Mouse (Mus musculus) fat pad, adult 2 months (tissue): ENCODE results near the gene Nfatc3.

Source experiments
- DNase-seq: peaks from one replicate; pipeline ENCODE4 v3.0.0-alpha.2; 2011; ENCODE audit warnings: low read depth, low spot score; ENCODE audit errors: extremely low read depth

Gene Nfatc3

DNA sequence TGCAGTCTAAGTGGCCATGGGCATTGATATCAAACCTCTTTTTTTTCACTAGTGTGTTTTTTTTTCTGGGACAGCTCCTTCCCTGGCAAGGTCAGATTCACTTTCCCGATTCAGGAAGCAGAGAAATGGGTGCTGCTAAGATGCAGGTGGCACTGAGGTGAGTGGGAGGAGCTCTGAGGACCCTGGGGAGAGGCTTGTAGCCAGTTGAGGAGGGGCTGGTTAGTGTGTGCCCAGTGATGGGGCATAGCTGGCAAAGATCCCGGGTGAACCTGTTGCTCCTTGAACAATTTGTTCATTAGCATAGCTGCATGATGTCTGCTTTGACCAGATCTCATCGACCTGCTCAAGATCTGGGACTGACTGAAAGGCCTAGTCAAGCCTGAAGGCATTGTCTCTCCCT is 3.6 kb upstream of the Nfatc3 start:
- no peak for DNase-seq

DNA sequence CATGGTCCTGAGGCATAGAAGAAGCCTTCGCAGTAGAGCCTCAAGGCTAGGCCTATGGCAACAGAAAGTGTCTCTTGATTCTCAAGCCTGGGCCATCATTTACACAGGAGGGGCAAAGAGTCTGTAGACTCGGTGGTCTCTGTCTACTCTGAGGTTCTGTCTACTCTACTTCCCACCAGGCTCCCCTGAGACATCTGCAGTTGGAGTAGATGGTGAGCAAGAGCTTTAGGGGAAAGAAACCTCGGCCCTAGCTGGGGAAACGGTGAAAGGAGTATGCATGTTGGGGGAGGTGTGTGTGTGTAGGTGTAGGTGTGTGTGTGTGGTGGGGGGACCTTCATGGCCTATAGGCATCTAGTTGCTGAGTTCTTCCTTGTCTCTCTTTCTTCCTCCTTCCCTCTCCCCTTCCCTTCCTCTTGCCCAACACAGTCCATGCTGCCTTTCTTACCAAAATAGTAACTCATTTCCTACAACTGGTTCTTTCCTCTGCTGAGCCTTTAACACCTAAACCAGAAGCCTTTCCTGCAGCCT is 2.1 kb upstream of the Nfatc3 start:
- no peak for DNase-seq

DNA sequence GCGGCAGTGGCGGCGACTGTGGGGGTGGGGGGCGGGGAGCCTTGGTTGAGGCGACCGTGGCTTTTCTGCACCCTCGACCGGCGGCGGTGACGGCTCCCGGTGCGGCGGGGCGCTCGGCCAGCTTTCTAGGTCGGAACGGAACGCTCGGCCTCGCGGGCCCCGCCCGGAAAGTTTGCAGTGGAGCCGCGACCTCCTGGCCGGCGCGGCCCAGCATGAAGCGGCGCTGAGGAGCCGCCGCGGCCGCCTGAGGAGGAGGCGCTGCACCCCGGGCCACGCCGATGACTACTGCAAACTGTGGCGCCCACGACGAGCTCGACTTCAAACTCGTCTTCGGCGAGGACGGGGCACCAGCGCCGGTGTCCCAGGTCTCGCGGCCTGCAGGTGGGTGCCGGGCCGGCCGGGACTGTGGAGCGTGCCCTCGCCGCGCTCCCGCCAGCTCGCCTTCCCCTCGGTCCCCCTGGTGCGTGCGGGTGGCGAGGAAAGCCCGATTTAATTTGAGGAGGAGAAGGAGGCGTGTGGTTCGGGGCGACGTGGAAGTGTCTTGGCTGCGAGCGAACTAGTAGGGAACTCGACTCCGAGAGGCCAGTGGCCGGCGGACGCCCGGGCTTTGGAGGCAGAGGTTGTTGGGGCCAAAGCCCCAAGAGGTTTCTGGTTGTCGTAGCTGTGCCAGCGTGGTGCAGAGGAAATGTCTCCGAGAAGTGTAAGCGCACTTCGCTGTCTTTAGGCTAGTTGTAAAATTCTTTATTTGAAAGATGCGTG is 1.2 kb downstream of the Nfatc3 start:
- DNase-seq = no peak

DNA sequence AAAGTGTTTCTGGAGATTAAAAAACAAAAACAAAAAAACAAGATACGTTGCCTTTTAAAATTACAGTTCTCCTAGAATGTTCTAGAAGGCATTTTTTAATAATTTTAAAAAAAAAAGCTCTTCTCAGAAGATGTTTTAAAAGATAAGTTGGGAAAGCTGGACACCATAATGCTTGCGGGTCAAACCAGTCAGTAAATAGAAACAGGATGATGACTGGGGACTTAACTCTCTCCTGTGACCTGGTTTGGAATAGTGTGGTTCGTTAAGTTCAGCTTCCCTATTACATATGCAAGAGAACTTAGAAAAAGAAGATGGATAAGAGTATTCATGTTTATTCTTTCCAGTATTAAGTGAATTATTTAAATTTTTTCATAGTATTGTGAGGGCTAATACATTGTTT is 1.9 kb downstream of the Nfatc3 start:
- no peak for DNase-seq

DNA sequence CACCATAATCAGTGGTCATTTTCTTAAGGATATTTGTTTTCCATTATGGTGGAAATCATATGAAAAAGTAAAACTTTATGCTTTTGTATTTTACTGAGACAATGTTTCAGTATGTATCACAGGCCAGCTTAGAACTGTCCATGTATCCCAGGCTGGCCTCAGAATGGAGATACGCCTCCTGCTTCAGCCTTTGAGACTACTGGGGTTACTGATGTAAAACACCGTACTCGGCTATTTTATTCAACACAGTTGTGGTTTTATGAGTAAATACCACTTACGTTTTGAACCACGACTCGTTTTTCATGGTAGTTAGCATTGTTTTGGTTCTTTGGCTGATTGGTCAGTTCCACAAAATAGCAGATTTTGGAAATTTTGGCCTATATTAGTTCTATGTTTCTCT is 3.0 kb downstream of the Nfatc3 start:
- no peak for DNase-seq

DNA sequence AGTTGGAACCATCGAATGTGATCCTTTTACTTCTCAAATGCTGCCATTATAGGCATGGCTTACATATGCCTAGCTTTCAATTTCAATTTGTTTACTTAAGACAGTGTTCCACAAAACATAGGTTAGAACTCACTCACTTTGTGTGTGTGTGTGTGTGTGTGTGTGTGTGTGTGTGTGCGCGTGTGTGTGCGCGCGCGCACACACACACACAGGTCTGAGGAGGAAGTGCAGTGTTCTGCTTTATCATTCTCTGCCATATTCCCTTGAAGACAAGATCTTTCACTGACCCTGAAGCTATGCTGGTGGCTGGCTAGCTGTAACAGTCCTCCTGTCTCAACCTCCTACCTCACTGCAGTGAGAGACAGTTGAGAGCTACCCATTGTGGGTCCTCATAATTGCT is 4.4 kb downstream of the Nfatc3 start:
- no peak for DNase-seq

DNA sequence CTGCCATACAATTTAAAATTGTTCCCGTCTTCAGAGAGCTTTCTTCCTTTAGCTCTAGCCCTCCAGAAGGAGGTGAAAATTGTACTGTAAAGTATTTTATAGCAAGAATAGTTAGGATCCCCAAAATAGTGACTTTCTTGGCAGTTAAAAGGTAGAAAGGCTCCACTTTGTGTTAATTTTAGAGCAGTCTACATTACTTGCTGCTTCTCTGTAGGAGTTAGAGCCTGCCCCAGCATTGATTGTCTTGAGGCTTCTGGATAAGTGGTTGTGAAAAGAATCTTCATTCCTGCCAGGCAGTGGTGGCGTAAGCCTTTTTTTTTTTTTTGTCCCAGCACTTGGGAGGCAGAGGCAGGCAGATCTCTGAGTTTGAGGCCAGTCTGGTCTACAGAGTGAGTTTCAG is 8.1 kb downstream of the Nfatc3 start:
- DNase-seq = no peak

DNA sequence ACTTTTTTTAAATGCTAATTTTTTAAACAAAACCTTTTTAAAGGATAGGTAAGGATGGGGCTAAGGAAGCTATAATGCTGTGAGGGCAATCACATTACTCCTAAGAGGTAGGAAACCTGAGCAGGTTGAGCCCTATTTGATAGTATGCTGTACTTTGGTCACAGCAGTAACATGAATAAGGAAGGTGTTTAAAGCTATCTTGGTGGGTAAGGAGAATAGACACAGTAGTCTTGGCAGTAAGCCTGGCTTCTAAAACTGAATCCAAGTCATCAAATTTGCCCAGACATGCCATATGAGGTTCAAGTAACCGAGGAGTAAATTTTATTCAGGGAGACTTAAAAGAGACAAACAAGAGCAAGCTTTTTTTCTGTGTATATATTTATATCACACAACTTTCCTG is 10.9 kb downstream of the Nfatc3 start:
- no peak for DNase-seq

DNA sequence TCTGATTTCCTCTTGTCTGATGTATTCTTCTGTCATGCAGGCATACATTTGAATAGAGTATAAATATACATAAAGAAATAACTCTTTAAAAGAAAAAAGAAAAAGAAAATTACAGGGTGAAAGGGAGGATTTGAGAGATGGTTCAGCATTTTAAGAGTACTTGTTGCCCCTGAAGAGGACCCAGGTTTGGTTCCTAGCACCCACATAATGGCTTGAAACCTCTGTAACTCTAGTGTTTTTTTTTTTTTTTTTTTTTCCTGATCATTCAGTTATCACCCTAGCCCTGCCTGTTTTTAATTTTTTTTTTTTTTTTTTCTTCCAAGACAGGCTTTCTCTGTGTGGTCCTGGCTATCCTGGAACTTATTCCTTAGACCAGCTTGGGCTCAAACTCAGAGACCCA is 13.5 kb downstream of the Nfatc3 start:
- DNase-seq = no peak

DNA sequence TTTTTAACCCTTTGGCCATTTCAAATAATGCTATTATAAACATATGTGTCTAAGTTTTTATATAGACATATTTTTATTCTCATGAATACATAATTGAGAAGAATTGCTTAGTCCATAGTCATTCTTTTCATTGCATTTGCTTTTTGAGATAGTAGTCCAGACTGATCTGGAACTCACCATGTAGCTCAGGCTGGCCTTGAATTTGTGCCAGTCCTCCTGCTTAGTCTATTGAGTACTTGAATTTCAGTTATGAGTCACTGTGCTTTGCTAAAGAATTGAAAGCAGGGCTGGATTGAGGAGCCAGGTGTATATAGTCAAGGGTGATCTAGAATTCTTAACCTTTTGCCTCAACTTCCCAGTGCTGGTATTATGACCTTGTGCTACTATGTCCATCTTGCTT is 15.6 kb downstream of the Nfatc3 start:
- DNase-seq = no peak

DNA sequence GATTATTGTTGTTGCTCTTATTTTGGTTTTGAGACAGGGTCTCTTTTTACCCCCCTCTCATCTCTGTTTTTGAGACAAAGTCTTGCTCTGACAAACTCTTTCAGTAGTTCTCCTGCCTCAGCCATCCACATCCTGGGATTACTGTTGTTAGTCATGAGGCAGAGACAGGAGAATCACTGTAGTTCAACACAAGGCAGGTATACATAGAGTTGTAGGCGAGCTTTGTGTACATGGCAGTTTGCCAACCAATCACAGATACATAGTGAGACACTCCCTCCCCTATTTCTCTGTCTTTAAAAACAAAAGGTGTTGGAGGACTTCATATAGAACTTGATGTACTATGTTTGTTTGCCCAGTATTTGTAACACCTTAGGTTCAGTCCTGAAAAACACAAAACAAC is 16.0 kb downstream of the Nfatc3 start:
- no peak for DNase-seq

DNA sequence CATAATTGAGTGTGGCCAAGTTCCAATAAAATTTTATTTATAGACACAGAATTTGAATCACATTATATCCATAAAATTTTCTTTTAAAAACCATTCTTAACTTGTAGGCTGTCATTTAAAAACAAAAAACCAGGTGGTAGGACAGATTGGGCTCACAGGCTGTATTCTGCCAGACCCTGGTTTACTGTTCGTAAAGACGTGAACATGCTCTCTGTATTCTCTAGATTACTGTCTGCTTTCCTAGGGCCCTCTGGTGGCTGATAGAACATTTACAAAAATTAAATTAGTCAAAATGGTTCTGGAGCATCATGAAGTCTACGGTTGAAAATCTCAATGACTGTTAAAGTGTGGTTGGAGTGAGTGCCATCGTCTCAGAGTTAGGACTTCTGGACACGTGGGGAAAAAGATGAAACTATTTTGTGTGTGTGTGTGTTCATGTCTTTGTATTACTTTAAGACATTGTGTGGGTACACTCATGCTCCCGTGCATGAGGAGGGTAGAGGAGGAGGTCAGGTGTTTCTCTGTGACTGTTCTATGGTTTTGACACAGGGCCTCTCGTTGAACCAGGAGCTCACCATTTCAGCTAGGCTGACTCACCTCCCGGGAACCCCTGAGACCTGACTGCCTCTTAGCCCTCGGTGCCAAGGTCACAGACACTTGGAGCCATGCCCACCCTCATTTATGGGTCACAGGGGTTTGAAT is 16.7 kb downstream of the Nfatc3 start:
- no peak for DNase-seq

DNA sequence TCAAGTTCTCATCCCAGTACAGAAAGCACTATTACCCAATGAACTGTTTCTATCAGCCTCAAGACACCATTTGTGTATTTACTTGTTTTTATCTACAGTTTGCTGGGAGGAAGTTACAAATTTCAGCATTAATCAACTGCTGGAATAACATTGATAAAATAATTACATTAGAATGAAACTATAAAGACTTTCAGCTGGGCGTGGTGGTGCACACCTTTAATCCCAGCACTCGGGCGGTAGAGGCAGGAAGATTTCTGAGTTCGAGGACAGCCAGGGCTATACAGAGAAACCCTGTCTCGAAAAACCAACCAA is 17.2 kb downstream of the Nfatc3 start:
- no peak for DNase-seq

DNA sequence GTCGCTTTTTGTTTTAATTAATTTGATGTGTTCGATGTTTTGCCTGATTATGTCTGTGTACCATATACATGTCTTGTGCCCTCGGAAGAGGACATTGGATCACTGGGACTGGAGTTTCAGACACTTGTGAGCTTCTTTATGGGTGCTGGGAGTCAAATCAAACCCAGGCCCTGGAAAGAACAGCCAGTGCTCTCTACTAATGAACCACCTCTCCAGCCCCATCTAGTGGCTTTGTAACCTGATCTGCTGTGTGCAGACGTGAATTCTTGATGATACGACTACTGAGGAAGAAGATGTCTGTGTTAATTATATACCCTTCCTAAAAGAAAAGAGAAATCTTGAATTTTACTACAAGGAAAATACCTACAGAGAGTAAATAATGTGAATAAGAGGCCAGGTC is 18.0 kb downstream of the Nfatc3 start:
- DNase-seq = no peak

DNA sequence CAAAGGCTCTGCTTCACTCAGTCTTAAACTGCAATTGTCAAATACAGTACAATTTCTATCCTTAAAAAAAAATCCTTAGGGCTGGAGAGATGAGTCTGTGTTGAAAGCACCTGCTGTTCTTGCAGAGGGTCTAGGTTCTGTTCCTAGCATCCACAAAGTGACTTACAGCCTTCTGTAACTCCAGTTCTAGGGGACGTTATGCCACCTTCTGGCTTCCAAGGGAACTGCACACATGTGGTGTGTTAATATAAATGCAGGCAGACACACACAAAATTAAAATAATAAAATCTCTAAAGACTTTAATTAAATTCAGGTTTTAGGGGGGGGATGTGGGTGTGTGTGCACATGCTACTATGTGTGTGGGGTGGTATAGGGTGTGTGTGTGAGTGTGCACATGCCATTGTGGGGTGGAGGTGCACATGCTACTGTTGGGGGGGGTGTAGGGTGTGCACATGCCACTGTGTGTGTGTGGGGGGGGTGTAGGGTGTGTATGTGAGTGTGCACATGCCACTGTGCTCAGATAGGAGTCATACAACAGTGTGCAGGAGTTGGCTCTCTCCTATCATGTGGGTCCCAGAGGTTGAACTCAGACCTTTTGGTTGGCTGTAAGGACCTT is 18.9 kb downstream of the Nfatc3 start:
- DNase-seq = no peak

DNA sequence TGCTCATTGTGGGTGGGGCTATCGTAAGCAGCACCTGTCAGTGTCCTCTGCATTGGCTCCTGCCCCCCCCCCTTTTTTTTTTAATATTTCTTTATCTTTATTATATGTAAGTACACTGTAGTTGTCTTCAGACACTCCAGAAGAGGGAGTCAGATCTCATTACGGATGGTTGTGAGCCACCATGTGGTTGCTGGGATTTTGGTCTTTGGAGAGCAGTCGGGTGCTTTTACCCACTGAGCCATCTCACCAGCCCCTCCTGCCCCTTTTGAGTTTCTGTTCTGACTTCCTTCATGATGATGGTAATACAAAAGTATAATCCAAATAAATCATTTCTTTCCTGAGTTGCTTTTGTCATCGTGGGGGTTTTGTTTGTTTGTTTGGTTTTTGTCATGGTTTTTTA is 43.7 kb downstream of the Nfatc3 start:
- DNase-seq = no peak

DNA sequence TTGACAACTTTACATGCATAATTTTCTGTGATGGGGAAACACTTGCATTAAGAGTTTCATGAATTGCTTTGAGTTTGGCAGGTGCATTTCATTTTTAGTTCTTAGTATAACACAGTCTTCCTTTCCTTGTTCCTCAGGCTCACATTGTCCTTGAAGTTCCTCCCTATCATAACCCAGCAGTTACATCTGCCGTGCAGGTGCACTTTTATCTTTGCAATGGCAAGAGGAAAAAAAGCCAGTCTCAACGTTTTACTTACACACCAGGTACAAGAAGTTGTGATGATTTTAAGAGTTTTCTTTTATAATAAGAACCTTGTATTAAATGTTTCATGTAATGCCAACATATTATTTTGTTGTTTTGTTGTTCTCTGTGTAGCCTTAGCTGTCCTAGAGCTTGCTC is 45.2 kb downstream of the Nfatc3 start:
- no peak for DNase-seq

DNA sequence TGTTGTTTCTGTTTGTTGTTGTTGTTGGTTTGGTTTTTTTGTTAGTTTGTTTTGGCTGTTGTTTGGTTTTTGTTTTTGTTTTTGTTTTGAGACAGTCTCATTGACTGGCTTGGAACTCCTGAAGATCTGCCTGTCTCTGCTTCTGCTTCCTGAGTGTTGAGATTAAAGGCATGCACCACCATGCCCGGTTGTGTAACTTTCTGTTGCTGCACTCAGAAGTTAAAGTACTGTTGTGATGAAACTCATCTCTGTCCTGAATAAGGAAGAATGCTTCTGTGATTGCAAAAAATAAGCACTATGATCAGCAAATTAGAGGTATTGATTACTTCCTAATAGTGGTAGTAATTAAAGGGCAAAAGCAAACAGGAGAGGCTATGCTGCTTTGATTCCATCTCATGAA is 47.6 kb downstream of the Nfatc3 start:
- DNase-seq = peak; percentile 68

DNA sequence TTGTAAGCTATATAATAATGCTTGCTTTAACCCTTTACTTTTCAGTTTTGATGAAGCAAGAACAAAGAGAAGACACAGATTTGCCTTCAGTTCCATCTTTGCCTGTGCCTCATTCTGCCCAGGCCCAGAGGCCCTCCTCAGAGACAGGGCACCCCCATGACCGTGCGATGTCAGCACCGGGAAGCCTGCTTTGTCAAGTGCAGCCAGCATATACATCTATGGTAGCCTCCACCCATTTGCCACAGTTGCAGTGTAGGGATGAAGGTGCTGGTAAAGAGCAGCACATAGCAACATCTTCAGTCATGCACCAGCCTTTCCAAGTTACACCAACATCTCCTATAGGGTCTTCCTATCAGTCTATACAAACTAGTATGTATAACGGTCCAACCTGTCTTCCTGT is 49.4 kb downstream of the Nfatc3 start:
- DNase-seq = no peak

DNA sequence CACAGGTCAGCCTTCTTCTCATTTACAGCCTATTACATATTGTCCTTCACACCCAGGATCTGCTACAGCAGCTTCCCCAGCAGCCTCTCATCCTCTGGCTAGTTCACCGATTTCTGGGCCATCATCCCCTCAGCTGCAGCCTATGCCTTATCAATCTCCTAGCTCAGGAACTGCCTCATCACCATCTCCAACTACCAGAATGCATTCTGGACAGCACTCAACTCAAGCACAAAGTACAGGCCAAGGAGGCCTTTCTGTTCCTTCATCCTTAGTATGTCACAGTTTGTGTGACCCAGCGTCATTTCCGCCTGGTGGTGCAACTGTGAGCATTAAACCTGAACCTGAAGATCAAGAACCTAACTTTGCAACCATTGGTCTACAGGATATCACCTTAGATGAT is 50.1 kb downstream of the Nfatc3 start:
- DNase-seq = no peak

DNA sequence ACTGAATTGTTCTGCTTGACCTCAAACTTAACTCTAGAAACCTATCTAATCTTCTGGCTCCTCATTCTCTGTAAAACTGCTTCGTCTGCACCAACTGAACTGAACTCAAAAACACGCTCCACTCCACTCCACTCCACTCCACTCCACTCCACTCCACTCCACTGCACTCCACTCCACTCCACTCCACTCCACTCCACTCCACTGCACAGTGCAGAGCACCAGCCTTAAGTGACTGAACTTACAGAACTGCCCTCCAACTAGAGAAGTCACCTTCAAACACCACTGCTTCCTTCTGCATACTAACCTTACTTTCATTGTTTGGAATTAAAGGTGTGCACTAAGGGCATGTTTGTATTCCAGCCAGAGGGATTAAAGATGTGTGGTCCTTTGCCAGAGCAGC is 53.4 kb downstream of the Nfatc3 start:
- no peak for DNase-seq

DNA sequence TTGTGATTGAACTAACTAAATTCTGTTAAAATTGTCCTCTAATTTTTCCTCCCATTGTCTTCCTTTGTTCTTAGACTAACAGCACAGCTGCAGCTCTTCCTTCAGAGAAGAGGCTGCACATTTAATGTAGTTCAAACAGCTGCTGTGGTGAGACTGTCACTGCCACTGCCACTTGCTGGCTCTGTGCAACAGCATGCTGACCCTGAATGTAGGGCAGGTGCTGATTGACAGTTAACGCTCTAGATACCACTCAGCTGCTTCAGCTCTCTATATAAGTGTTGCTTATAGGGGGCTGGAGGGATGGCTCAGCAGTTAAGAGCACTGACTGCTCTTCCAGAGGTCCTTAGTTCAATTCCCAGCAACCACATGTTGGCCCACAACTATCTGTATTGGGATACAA is 53.9 kb downstream of the Nfatc3 start:
- no peak for DNase-seq
